Mouse (Mus musculus) heart, embryonic 11.5 days (tissue): Measurements from ENCODE around the gene Serpine2. TPM values are rescaled to one million over a fixed set of nuclear protein-coding genes. Genes with fewer than 3 reads are reported as not detected.
A peak's percentile ranks its signal among the peaks of the same experiment; 100 is the strongest.

Source experiments
- ATAC-seq: fragments of 200-750 bp; cut with Nextera tagmentation; replicated peaks from 2 replicates; pipeline ENCODE4 v1.8.0; 2017; ENCODE audit warnings: moderate library complexity; ENCODE audit not compliant: insufficient number of reproducible peaks, low FRiP score, low TSS enrichment
- H3K27ac ChIP-seq: fragments of 300-500 bp; sonication (generic); 2 replicates; pipeline ENCODE4 v1.5.1; 2014; ENCODE audit warnings: mild to moderate bottlenecking, low read depth, low read length
- H3K27me3 ChIP-seq: fragments of 300-500 bp; sonication (generic); 2 replicates; pipeline ENCODE4 v1.6.1; 2014; ENCODE audit warnings: mild to moderate bottlenecking, low read length, mixed read lengths; ENCODE audit not compliant: control insufficient read depth, insufficient read depth
- H3K36me3 ChIP-seq: fragments of 300-500 bp; sonication (generic); 2 replicates; pipeline ENCODE4 v1.6.1; 2014; ENCODE audit warnings: mild to moderate bottlenecking, low read length, moderate library complexity, mixed read lengths; ENCODE audit not compliant: control insufficient read depth, insufficient read depth
- H3K4me1 ChIP-seq: fragments of 300-500 bp; sonication (generic); 2 replicates; pipeline ENCODE4 v1.6.1; 2014; ENCODE audit warnings: low read length; ENCODE audit not compliant: control insufficient read depth, insufficient read depth
- H3K4me2 ChIP-seq: fragments of 300-500 bp; sonication (generic); 2 replicates; pipeline ENCODE4 v1.6.1; 2014; ENCODE audit warnings: mild to moderate bottlenecking, moderate library complexity
- H3K4me3 ChIP-seq: fragments of 300-500 bp; sonication (generic); 2 replicates; pipeline ENCODE4 v1.5.1; 2014; ENCODE audit warnings: low read depth, low read length
- H3K9ac ChIP-seq: fragments of 300-500 bp; sonication (generic); 2 replicates; pipeline ENCODE4 v1.6.1; 2014; ENCODE audit warnings: mild to moderate bottlenecking, low read depth, low read length, moderate library complexity
- H3K9me3 ChIP-seq: fragments of 300-500 bp; sonication (generic); replicated peaks from 2 replicates; pipeline ENCODE4 v1.6.1; 2016; ENCODE audit warnings: low read length; ENCODE audit not compliant: control insufficient read depth
- WGBS: fragments of 180-500 bp; shearing (Covaris S2); extraction: QIAGEN DNeasy Blood & Tissue Kit; methylation state at CpG from one replicate; pipeline ENCODE4 v1.1.7; 2014; ENCODE audit not compliant: insufficient replicate concordance; 5-methylcytosine and 5-hydroxymethylcytosine counted together
- polyA plus RNA-seq: library from polyadenylated mRNA; unstranded; fragments of >200 nt; fragmentation: Nextera tagmentation; extraction: Ambion mirVana; gene quantifications from 2 replicates; pipeline ENCODE4 v1.2.1, GENCODE M21; 2014

Gene Serpine2
- polyA plus RNA-seq: 165 and 182 TPM in 2 replicates

GRCm38 (mm10) chr1:79861130-79861942, at the start of gene Serpine2:
Gene Serpine2, minus strand, starts transcription at chr1:79861180.
- Histone ChIP-seq H3K4me2 (peak within 1 kb of the TSS; percentile 22; the same call in 1 of the 2 replicates), H3K9me3 (no peaks in the 10 kb centered on the region), H3K9ac (no peak within 1 kb of the TSS), H3K4me1 (peaks cover 22% of the 10 kb centered on the region), H3K4me3 (no peak within 1 kb of the TSS), H3K36me3 (no peaks in the 10 kb centered on the region), H3K27ac (peak within 1 kb of the TSS; percentile 71), H3K27me3 (no peaks in the 10 kb centered on the region)
- no peak for ATAC-seq
- 50% methylated on average over 6 of the region's 6 CpGs for WGBS

GRCm38 (mm10) chr1:79907811-79908210, 46.8 kb upstream of the Serpine2 start:
- Histone ChIP-seq H3K9me3 (peaks cover 3% of the 10 kb centered on the region; the same call in 1 of the 2 replicates), H3K4me3 (no peak overlapping the region), H3K27ac (no peak overlapping the region), H3K27me3 (no peaks in the 10 kb centered on the region), H3K9ac (no peak overlapping the region), H3K4me2 (no peak overlapping the region), H3K36me3 (no peaks in the 10 kb centered on the region), H3K4me1 (no peaks in the 10 kb centered on the region)
- WGBS: 61% methylated on average over 4 of the region's 4 CpGs
- ATAC-seq: no peak

GRCm38 (mm10) chr1:79905241-79905640, 44.3 kb upstream of the Serpine2 start:
- no peaks in the 10 kb centered on the region for H3K9me3 ChIP-seq
- no peak overlapping the region for H3K9ac ChIP-seq
- no peaks in the 10 kb centered on the region for H3K36me3 ChIP-seq
- H3K27ac ChIP-seq: no peak overlapping the region
- no peak for ATAC-seq
- WGBS: 64% methylated on average over 3 of the region's 3 CpGs
- no peak overlapping the region for H3K4me2 ChIP-seq
- H3K4me3 ChIP-seq: no peak overlapping the region
- no peaks in the 10 kb centered on the region for H3K4me1 ChIP-seq
- H3K27me3 ChIP-seq: no peaks in the 10 kb centered on the region

DNA sequence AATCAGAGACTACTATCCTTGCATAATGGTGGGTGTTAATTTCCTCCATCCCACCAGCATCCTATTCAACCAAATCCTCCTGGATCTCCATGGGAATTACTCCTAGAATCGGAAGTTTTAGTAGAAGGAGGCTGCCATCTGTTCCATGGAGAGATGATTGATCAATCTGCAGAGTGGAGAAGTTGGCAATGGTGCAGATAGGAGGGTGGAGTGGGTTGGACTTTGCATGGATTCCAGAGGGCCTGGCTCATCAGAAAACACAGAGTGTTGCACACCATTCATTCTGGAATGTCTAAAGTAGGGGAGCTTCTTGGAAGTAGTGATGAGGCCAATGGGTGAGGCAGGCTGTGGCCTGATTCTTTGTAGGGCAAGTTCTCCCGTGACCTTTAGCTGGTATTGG, 41.9 kb upstream of the Serpine2 start:
- H3K27me3 ChIP-seq: no peaks in the 10 kb centered on the region
- no peaks in the 10 kb centered on the region for H3K9me3 ChIP-seq
- H3K9ac ChIP-seq: no peak overlapping the region
- 68% methylated on average over 2 of the region's 2 CpGs for WGBS
- no peaks in the 10 kb centered on the region for H3K36me3 ChIP-seq
- ATAC-seq: no peak
- H3K4me2 ChIP-seq: no peak overlapping the region
- H3K27ac ChIP-seq: no peak overlapping the region
- H3K4me1 ChIP-seq: no peaks in the 10 kb centered on the region
- no peak overlapping the region for H3K4me3 ChIP-seq

DNA sequence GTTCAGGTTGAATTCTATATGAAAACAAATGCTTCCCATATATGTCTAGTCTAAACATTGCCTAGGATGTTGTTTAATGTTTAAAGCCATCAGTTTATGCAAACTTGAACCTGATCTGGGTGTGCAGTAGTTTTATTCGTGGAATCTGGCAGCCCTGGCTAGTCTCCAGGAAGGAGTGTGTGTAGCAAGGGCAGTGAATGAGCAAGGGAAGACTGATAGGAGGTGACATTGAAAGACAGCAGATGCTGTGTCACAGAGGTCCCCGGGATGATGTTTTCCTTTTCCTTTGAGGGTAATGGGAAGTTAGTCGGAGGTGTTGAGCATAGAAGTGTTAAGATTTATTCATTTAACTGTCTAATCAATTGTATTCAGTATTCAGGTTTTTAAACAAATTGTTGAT, 21.7 kb upstream of the Serpine2 start:
- ATAC-seq: peak; percentile 77; the same call in 1 of the 2 replicates
- H3K4me1 ChIP-seq: peaks cover 18% of the 10 kb centered on the region
- H3K4me3 ChIP-seq: no peak overlapping the region
- no peak overlapping the region; the same call in 1 of the 2 replicates for H3K4me2 ChIP-seq
- WGBS: 12% methylated on average over 3 of the region's 3 CpGs
- no peak overlapping the region for H3K9ac ChIP-seq
- no peaks in the 10 kb centered on the region for H3K9me3 ChIP-seq
- H3K27ac ChIP-seq: peak overlapping the region; percentile 54; the same call in 1 of the 2 replicates
- H3K27me3 ChIP-seq: no peaks in the 10 kb centered on the region
- H3K36me3 ChIP-seq: no peaks in the 10 kb centered on the region

DNA sequence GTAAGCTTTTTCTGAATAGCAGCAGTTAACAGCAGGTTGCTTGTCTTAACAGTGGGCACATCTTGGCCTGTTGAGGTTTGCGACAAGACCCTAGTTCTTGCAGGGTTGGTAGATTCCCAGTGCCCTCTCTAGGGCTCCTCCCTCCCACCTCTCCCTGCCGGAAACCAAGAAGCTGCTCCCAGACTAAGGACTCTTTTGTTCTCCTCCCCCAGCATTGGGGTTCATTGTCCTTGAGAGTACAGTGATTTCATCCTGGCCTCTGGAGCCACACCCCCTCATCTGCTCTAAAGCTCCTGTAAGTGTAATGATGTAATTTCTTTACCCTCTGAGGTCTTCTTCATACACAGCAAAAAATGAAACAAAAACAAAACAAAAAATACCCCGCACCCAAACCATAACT, 13.8 kb upstream of the Serpine2 start:
- no peaks in the 10 kb centered on the region for H3K27me3 ChIP-seq
- no peak overlapping the region for H3K4me3 ChIP-seq
- no peak overlapping the region for H3K4me2 ChIP-seq
- 62% methylated on average over 3 of the region's 3 CpGs for WGBS
- no peak overlapping the region for H3K9ac ChIP-seq
- H3K4me1 ChIP-seq: no peaks in the 10 kb centered on the region
- no peak for ATAC-seq
- no peak overlapping the region for H3K27ac ChIP-seq
- no peaks in the 10 kb centered on the region for H3K9me3 ChIP-seq
- H3K36me3 ChIP-seq: no peaks in the 10 kb centered on the region

- H3K27ac ChIP-seq: peak overlapping the region; percentile 71
- H3K9me3 ChIP-seq: no peaks in the 10 kb centered on the region
- no peak overlapping the region for H3K4me3 ChIP-seq
- 33% methylated on average over 12 of the region's 12 CpGs for WGBS
- ATAC-seq: no peak
- H3K36me3 ChIP-seq: no peaks in the 10 kb centered on the region
- H3K27me3 ChIP-seq: no peaks in the 10 kb centered on the region
- peak overlapping the region; percentile 22; the same call in 1 of the 2 replicates for H3K4me2 ChIP-seq
- no peak overlapping the region for H3K9ac ChIP-seq
- peaks cover 25% of the 10 kb centered on the region for H3K4me1 ChIP-seq
Measured at GRCm38 (mm10) chr1:79860411-79861039, 455 bp downstream of the Serpine2 start.

GRCm38 (mm10) chr1:79859975-79860374, 1.0 kb downstream of the Serpine2 start:
- peak overlapping the region; percentile 71; the same call in 1 of the 2 replicates for H3K27ac ChIP-seq
- H3K9ac ChIP-seq: no peak overlapping the region
- no peaks in the 10 kb centered on the region for H3K9me3 ChIP-seq
- WGBS: 69% methylated on average over 5 of the region's 5 CpGs
- H3K27me3 ChIP-seq: no peaks in the 10 kb centered on the region
- peaks cover 25% of the 10 kb centered on the region for H3K4me1 ChIP-seq
- H3K4me2 ChIP-seq: peak overlapping the region; percentile 22; the same call in 1 of the 2 replicates
- no peak for ATAC-seq
- H3K4me3 ChIP-seq: no peak overlapping the region
- H3K36me3 ChIP-seq: no peaks in the 10 kb centered on the region
